Mouse (Mus musculus) layer of hippocampus, adult 8-10 months (tissue): ENCODE results near the gene Tspear. TPM values are rescaled to one million over a fixed set of nuclear protein-coding genes. Genes with fewer than 3 reads are reported as not detected.

Experiments
- DNase-seq, 2 experiments: peaks; one replicate each; pipeline ENCODE4 v3.0.0; 2022; ENCODE audit warnings: low spot score in 2 of 2
- total RNA-seq, 4 experiments: library from RNA; stranded (reverse); gene quantifications; 2 replicates each; pipeline ENCODE4 v1.2.4; 2022

The Tspear gene
- total RNA-seq, 4 experiments from 2014 or later, result not detected

DNA sequence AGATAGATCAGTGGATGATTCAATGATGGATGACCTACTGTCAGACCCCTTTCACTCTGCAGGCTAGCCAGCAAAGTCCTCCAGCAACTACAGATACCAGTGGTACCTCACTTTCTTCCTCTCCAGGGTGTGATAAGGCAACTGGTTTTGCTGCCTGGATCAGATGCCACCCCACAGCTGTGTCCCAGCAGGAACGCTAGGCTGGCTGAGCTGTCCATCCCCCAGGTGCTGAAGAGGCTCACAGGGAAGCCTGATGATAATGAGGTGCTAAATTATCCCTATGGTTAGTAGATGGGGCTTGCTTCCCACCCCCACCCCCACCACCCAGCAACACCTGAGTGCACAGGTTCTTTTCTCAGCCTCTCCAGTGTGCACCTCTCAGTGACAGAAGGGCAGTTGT, 181.2 kb downstream of the Tspear start:
- no peak for DNase-seq

DNA sequence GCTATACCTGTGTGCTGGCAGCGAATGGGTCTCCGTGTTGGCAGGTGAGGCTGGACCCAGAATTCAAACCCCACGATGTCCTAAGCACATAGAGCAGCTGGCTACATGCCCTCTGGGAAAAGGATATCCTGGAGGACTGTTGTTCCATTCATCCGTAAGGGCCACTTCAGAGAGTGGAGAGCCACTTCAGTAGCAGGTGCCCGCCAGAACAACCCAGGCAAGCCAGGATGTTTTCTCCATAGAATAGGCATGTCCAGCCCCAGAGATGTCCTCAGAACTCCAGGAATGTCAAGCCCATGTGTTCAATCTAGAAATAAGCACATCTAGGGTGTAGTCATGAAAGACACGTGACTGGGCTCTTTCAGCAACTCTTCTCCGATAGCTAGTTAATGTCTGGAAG, 183.3 kb downstream of the Tspear start:
- no peak for DNase-seq

GRCm38 (mm10) chr10:77878985-77879384, 192.6 kb downstream of the Tspear start:
- DNase-seq, result peak in 1 of 2 experiments; percentile 33

- no peak for DNase-seq
Measured at GRCm38 (mm10) chr10:77880305-77880704, 193.9 kb downstream of the Tspear start.

GRCm38 (mm10) chr10:77882553-77882952, 196.2 kb downstream of the Tspear start:
- DNase-seq, result no peak

DNA sequence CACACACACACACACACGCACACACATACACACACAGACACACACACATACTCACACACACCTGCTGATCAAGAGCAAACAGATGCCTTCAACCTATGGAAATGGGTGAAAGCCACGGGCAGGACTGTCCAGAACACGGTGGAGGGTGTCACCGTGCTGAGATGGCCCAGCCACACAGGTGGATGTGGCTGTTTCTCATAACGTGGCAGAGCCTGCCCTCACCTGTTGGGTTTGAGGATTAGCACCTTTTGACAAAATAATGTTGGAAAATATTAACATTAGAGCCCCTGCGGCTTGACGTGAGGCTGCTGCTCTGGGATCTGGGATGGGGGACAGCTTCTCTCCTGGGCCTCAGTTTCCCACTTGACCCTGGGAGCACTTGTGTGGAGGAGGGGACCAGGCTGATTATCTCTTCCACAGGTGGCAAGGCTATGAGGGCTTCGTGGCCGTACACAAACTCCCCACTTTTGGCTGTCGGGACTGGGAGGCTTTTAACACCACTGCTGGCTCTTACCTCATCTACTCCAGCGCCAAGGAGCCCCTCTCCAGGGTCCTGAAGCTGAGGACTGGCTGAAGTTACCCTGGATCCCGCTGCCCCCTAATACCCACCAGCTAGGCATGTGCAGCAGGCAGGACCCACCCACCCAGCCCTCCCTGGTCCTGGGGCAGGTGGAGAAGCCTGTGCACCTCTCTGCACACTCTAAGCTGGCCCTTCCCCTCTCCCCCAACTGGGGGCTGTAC, 199.8 kb downstream of the Tspear start:
- no peak for DNase-seq

DNA sequence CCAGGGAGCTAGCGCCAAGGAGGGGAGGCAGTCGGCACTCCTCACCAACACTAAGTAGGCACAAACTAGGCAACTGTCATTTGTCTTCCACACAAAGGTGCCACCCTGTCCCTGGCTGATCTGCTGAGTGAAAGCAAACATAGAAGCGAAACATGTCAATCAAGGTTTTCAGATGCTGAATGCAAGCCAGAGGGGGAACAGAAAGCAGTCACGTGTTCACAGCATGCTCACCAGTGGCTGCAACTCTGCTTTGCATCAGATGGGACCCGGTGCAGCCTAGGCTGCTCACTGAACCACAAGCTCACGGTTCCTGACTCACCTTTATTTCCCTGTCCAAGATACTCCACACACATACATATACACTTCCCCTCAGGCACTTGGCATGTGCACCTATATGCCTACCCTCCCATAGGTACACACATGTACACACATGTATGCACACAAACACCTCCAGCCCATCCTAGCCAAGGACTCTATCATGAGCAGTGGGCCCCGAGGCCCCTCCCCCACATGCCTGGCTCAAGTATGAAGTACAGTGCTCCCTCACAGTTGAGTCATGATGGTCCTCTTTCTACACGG, 204.7 kb downstream of the Tspear start:
- no peak for DNase-seq

- DNase-seq, result no peak
Measured at GRCm38 (mm10) chr10:77895562-77895961, 209.2 kb downstream of the Tspear start.

DNA sequence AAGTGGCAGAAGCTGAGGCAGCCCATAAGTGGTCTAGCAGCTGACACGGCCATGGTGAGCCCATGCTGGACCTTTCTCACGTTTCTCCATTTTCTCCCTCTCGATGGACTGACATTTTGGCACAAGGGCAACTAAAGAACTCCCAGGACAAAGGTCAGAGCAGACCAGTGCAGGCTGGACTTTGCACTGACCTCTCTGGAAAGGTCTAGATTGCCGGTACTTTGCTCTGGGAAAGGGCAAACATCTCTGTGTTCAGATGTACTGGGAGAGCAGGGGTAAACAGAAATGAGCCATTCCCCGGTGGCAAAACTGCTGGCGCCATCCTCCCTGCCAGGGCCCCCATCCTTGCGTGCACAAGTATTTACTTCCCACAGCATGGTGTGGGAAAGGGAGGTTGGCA, 213.8 kb downstream of the Tspear start:
- DNase-seq, result no peak

DNA sequence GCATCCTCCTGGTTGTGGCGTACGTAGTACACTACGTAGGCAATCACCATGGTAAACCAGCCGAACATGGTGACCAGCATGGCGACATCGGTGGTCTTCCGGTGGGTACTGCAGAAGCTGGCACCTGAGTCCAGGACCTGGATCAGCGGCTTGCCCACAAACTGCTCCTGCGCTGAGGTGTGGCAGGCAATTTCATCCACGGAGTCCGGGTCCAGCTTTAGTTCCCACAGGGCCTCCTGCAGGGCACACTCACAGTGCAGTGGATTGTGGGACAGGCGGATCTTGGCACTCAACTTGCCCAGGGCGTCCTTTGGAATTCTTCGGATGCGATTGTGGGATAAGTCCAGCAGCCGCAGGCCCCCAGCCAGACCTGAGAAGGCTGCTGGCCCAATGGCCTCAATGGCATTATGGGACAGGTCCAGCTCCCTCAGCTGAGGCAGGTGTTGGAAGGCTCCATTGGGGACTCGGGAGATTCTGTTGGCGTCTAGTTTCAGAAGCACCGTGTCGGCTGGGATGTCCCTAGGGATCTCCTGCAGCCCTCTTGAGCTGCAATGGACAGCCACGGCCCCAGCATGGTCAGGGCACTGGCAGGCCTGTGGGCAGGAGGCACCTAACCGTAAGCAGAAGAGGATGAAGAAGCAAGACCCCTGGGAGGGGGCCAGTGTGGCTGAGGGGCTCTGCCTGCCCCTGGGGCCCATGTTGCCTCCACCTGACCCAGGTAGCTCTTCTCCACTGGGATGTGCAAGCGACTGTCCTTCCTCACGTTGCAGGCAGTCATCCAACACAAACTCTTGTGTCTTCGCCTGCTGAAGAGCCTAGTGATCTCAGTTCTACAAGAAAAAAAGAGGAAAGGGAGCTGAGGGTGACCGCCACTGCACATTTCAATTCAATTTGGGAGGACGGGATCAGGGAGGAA, 214.8 kb downstream of the Tspear start:
- DNase-seq, result no peak

GRCm38 (mm10) chr10:77901871-77902210, 215.5 kb downstream of the Tspear start:
- DNase-seq, result no peak

DNA sequence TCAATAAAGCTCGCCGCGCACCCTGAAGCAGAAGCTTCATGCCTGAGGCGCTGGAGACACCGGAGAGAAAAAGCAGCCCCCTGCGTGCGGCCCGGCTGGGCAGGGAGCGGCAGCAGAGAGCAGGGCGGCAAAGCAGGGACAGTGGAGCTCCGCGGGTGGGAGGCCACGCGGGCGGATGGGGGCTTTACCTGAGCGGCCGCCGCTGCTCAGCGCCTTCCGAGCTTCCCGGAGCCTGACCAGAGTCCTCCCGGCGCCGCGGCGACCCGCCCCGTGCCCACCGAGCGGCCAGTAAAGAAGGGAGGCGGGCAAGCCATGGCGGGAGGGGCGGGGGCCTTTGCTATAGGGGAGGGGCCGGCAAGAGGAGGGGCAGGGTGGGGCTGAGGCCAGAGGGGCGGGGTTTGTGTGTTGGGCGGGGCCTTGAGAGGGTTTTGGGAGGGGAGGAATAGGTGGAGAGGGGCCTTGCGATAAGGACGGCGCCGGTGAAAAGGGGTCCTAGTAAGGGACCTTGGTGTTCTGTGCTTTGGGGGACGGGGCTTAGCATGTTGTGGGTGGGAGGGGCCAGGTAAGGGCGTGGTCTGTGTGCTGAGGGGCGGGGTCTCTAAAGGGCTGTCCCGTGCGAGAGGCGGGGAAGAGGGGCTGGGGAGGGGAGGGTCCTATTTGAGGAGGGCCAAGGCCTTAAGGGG, 216.0 kb downstream of the Tspear start, which contains the start of gene Lrrc3:
Gene Lrrc3, minus strand, starts transcription at position 326 of the 683 bp plus-strand sequence.
- DNase-seq, result no peak

- peak in 1 of 2 experiments; percentile 23 for DNase-seq
Measured at GRCm38 (mm10) chr10:77902894-77903715, 216.7 kb downstream of the Tspear start.

DNA sequence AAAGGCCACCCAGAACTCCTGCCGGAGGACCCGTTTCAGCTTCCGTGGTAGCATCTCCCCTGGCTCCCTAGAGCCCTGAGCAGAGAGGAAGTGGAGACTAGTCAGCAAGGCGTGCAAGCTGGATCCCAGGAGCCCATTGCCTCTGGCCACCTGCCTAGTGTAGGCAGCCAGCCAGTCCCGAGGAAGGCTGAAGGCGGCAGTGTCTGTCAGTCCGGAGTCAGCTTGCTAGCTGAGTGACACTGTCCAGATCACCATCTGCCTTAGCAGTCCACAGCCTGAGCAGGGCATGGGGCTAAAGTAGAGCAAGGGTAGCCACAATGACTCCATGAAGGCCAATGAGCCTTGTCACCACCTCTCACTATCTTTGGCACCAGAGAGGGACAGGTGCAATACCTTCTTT, 226.2 kb downstream of the Tspear start:
- DNase-seq, result no peak

DNA sequence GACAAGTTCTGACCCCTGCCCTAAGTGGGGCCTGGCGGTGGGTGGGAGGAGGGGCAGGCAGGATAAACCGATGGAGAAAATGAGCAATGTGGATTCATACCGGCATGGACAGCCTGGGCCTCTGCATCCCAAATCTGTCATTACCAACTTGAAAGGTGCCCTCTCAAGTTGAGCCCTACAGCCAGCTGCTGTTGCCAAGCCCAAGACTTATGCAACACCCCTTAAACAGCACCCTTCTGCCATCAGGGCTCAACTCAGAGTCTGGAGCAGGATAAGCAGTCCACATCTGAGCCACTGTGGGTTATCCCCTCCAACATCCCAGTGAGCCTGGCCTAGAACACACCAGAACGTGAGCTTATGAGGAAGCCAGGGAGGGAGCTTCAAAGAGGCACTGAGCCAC, 226.9 kb downstream of the Tspear start:
- no peak for DNase-seq

- DNase-seq, result peak in 1 of 2 experiments; percentile 42
Measured at GRCm38 (mm10) chr10:77916636-77917335, 230.4 kb downstream of the Tspear start.

- peak in 1 of 2 experiments; percentile 26 for DNase-seq
Measured at GRCm38 (mm10) chr10:77921009-77921408, 234.6 kb downstream of the Tspear start.

- no peak for DNase-seq
Measured at GRCm38 (mm10) chr10:77922681-77923080, 236.3 kb downstream of the Tspear start.

- DNase-seq, result peak in 1 of 2 experiments; percentile 55
Measured at GRCm38 (mm10) chr10:77926140-77926539, 239.8 kb downstream of the Tspear start.

DNA sequence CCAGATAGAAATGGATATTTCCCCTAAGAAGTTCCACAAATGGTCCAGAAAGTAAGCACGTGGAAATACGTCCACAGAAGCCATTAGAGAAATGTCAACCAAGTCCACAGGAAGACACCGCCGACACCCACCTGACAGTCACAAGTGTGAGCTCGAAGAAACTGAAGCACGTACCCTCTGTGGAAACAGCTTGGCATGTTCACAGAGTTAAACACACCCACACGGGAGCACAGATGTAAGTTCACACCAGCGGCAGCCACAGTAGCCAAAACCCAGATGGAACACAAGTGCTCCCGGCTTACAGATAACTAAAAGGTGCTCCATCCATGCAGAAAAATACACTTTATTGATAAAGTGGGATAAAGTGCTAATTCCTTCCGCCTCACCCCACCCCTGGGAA, 241.0 kb downstream of the Tspear start:
- no peak for DNase-seq
